Mouse (Mus musculus): ENCODE results near the gene Prpf4.

Gene Prpf4

DNA sequence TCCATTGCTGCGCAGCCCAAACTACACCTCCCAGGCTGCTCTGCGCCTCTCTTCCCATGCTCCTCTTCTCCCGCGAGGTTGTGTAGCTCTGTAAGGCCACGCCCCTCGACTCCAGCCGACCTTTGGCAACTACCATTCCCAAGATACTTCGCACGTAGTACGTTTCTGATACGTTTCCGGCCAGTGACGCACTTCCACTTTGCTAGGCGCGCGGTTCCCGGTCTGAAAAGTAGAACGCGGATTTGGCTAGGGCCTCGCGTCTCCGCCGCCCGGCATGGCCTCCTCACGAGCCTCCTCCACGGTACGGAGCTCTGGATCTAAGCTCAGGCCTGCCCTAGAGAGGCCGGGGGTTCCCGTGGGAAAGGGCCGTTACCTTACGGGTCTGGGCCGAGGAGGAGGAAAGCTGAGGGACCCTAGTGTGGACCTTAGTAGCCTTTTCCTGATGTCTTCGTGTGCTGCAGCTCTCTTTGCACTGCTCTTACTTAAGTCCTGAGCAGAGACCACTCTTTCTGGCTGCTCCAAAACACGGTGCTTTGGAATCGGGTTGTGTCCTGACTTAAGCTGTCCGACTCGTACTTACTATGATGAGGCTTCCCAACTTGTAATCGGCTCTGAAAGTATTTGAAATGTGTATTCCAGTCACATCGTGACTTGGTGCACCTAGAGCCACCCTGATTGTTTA lies at the start of gene Prpf4, which contains the start of gene Cdc26:
Gene Prpf4 (plus strand): TSS at position 197 of the 682 bp plus-strand sequence.
Gene Cdc26 (minus strand): TSS at position 42 of the 682 bp plus-strand sequence.
- peak; percentile 98 for DNase-seq (ENCODE audit: low spot score in 2 of 2)

DNA sequence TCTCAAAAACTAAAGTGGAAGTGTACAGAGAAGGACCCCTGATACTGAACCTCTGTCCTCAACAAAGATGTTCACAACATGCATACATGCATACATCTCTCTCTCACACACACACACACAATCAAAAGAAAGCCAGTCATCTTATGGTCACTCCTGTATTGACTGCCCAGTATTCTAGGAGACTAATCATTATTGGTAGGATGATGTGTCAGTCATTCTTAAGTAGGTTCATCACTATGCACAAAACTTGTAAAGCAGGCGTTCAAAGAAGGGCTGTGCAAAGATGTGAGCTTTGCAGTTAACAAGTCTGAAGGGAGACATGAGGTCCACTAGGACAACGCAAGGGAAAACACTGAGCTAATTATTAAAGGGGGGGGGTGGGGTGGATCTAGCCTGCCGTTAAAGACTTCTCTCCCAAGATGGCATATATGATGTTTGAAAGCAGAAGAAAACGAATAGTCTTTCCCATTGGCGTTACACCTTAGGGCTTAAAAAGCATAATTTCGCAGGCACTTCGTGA lies 49.3 kb upstream of the Prpf4 start:
- no peak for DNase-seq (ENCODE audit: low spot score in 2 of 2)

DNA sequence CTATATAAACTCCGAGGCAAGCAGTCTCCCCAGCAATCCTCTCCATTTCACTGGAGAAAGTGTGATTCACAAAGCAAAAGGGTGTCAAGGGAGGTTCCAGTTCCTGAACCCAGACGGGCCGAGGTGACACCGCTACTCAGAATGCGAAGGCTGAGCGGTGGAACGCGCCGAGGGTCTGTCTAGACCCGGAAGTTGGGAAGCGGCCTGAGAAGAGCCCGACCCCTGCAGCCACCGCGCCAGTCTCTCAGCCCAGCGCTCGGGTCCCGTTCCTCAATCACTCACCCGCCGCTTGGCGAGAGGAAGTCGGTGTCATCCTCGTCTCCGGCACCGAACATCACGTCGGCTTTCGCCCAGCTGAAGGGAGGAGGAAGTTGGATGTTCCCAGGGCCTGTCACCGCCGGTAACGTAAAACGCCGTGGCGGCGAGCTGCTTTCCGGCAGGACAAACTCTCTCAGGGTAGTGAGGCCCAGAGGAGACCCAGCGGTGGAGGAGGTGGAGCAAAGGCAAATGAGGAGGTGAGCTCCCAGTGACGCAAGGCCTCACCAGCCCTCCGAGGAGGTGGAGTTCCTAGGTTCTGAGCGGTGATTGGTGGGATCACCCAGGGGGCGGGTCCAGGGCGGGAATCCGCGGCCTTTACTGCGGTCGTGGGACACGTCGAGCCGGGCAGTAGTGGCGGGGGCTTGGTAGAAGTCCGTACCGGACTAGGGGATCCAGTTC lies 48.4 kb upstream of the Prpf4 start, which contains the start of the genes Fkbp15 and Slc31a1:
Gene Fkbp15 (minus strand): TSS at position 461 of the 717 bp plus-strand sequence.
Gene Slc31a1 (plus strand): TSS at position 640 of the 717 bp plus-strand sequence.
- DNase-seq (ENCODE audit: low spot score in 2 of 2): peak; percentile 96 to 97

DNA sequence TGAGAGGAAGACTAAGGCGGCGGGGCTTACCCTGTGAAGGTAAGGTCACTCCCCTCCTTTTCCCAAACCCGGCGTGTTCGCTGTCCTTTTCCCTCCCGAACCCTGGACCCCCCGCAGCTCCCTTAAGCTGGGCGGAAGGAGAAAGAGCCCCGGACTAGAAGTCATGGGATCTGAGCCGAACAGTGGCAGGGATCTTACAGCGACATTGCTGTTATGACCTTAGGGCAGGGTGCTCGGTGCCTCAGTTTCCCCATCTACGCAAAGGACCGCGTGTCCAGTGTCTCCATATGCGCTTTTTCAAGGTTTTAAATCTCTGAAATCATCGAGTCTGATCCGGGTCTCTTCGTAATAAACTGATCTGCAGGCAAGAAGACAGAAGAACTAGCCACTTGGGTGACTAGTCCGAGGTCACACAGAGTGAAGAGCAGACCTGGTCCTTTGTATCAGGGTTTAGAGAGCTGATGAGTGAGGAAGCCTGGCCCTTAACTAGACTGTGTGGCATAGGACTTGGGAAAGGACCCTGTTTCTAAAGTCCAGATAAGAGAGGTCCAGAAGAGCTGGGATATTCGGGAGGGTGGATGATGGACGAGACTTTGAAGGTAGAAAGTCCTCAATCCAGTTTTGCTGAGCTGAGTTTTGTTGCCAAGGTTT lies 47.7 kb upstream of the Prpf4 start:
- DNase-seq (ENCODE audit: low spot score in 2 of 2): no peak

DNA sequence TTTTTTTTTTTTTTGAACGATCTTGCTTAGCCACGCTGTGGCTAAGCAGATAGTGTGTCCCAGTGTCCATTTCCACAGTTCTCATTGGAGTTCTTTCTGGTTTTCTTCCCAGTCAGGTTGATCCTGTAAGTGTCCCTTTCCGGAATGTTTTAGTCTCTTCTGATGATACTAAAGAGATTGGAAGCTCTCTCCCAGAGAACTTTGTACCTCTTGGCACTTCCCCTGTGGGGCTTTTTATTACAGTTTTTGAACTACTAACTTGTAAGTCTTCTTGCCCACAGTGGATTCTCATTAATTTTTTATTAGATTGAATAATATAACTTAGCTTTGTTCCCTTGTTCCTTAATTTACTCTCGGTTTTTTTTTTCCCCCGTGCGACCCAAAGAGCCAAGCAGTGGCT lies 47.0 kb upstream of the Prpf4 start:
- DNase-seq (ENCODE audit: low spot score in 2 of 2): no peak

DNA sequence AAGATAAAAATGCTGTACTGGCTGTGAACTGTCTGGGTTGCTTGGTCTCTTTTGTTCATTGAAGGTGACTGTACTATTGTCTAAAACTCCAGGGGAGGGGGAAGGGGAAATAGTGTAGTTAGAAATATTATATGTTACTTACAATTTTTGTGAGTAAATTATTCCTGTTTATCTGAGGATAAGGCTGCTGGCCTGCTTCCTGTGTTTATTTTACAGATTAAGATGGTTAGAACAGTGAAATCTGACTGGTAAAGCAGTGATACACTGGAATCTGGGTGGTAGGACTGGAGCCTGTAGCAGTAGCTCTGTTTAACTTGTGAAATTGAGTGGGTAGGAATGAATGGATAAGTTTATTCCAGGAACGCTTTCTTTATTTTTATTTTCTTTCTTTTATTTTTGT lies 46.6 kb upstream of the Prpf4 start:
- DNase-seq (ENCODE audit: low spot score in 2 of 2): no peak

DNA sequence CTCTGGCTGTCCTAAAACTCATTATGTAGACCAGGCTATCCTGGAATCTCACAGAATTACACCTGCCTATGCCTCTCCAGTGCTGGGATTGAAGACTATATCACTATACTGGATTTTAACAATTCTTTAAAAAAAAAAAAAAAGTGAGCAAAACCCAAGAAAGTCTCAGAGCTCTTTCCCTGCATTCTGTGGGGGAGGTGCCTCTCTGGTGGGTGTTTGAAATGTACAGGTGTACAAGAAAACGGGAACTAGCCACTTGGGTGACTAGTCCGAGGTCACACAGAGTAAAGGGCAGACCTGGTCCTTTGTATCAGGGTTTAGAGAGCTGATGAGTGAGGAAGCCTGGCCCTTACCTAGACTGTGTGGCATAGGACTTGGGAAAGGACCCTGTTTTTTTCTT lies 46.2 kb upstream of the Prpf4 start:
- DNase-seq (ENCODE audit: low spot score in 2 of 2): no peak

DNA sequence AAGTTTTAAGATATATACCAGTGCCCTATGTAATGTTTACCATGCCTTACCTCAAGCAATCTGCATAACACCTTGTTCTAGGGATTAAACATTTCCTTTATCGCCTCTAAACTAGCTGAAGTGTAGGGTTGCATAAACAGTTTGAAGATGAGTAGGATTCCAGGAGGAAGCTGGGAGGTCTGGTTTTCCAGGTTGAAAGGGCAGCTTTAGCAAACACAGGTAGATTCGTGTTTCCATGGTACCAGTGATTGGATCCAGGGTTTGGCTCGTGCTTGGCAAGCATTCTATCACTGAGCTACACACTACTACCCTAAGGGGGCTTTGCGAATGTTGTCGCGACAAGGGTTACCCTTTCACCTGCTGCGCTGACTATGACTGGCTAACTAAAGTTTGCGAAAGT lies 44.3 kb upstream of the Prpf4 start:
- no peak for DNase-seq (ENCODE audit: low spot score in 2 of 2)

DNA sequence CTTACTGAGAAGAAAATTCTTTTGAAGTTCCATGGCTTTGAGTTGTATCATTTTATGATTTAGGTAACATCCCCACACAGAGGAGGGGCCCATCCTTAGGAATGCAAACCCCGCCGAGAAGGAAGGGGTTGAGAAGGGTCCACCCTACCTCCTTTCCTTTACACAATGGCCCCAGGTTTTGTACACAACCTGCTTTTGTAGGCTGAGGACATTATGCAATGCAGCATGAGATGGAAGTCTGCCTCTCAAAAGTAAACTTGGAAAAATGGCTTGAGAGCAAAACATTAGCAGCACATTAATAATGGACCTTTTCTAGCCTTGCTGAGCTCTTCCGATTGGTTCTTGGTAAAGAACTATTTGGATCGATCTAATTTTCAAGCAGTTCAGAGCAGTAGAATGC lies 42.3 kb upstream of the Prpf4 start:
- DNase-seq (ENCODE audit: low spot score in 2 of 2): no peak

DNA sequence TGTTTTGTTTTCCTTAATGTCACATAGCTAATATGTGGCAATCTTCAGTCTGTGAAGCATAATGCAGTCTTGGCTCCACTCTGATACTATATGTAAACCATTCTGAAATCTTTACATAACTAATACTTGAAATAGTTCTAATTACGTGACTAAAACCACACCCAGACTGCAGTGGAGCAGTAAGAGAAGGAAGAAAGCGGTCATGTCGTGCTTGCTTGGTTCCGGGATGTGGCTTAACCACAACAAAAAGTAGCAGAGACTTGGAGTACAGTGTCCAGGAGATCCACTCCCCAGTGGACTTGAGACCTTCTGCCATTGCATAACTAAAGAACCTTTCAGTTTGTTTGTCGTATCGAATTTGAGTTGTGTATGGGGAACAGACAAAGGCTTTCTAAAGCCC lies 41.0 kb upstream of the Prpf4 start:
- no peak for DNase-seq (ENCODE audit: low spot score in 2 of 2)

DNA sequence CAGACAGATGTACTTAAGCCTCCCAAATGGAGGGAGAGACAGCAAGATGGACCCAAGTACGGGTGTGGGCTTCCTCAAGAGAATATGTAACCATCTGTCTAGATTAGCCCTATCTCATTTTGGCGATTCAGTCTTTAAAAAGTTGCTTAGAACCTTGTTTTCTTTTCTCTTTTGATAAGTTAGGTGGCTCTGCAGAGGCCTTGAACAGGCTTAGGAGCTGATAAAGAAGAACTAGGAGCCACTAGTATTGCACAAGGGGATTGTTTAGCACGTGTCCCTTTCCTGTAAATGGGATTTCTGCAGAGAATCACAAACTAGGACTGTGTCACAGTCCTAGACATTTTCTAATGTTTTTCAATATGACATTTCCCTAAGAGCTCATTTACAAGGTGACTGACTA lies 39.5 kb upstream of the Prpf4 start:
- DNase-seq (ENCODE audit: low spot score in 2 of 2): no peak

DNA sequence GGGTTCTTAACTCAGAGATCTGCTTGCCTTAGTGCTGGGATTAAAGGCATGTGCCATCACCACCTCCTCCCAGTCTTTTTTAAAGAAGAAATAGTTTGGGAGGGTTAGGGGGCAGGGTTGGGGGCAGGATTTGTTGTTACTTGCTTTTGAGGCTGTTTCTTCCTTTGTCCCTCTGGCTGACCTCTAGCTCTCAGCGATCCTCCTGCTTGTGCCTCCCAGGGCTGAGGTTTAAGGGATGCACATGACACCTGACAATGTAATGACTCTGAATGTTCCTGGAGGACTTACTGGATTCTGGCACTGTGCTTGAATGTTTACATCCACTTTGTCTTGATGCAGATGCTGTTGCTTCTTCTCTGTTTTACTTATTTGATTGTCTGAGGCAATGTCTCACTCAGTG lies 36.2 kb upstream of the Prpf4 start:
- no peak for DNase-seq (ENCODE audit: low spot score in 2 of 2)

DNA sequence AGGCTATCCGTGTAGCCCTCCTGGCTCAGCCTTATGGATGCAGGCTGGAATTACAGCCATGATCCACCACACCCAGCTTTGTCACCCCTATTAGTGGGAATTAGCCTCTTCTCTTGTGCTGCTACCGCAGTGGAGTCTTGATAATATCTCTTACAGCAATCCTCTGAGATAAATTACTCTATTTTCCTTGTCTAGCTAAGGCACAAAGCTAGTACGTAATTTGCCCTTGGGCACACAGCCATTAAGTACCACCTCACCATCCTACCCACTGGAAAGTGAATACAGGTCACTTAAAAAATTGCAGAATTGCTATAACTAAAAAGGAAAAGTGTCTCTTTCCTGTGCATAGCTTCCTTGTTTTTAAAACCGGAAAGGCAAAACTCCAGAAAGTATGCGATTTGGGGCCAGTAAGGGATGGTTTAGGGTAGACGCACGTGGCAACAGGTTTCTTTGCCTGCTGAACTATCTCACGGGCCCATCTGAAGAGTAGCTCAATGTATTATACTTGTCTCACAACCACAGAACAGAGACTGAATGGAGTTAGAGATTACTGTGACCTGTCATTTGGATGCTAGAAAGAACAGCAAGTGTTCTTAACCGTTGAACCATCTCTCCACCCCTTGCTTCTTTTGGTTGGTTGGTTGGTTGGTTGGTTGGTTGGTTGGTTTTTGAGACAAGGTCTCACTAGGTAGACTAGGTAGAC lies 35.6 kb upstream of the Prpf4 start:
- DNase-seq (ENCODE audit: low spot score in 2 of 2): no peak

DNA sequence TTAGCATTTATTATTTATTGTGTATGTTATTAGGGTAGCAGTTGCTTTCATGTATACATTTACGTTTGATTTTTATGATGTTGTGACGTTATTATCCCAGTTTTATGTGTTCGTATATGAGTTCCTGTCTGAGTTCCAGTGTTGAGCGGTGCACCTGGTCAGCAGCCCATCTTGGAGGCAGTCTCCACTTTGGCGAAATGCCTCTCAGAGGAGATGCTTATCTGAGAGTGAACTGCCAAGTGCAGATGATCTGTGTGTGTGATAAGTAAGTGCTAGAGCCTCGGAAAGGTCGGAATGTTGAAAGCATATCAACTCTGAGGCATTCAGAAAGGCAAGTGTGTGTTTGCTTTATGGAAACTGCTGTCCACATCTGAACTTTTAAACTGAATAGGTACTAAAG lies 34.9 kb upstream of the Prpf4 start:
- no peak for DNase-seq (ENCODE audit: low spot score in 2 of 2)

DNA sequence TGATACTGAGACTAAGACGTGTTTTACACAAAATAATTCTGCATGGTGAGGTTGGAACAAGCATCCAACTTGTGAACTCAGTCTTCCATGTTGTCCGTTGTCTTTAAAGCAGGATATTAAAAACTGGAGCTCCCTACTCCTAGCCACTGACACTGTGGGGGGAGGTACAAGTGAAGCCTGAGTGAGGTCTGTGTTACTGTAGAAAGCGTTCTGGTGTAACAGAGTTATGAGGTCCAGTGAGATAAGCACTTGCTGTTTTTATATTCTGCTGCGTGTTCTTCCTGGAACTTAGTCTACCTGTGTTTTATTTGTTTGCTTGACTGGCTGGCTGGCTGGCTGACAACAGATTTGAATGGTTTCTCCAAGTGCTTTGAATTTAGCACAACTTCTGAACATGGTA lies 34.3 kb upstream of the Prpf4 start:
- no peak for DNase-seq (ENCODE audit: low spot score in 2 of 2)

DNA sequence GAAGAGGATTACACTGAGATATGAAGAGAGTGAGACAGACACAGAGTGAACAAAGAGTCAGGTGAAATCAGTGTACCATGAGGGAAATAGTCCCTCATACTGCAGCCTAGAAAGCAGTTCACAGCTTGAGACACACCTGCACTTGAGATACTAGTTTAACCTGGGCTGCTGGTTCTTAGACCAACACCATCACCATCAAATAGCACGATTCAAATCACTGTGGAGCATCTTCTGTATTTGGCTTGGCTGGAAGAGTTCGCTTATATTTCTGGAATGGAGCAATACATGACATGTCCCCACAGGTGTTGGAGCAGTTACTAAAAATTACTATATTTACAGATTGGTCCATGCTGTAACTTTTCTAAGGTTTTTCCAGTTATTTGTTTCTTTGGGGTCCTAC lies 32.5 kb upstream of the Prpf4 start:
- DNase-seq (ENCODE audit: low spot score in 2 of 2): no peak

DNA sequence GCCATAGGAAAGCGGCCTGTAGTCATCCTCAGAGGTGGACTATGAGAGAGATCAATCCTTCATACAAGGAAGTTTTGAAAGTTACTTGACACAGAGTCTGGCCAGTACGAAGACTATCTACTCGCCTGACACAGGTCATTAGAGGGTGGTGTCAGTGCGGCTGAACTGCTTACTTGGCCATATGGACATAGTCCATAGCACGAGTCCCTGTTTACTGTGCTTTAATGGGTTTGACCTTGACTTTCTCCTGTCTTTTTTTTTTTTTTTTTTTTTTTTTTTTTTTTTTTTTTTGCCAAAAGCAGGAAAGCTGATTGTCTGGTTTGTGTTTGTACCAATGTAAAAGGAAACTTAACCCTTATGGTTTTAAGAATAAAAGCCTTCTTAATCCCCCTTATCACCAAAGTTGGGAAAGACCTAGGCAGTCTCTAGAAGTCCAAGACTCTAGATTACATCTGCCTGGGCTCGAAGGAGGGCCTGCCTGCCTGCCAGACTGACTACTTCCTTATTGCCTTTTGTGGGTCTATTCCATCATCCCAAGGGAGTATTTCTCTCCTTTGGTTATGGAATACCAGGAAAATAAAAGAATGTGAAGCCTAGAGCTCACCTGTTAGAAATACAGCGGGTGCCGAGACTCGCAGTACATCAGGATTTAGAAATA lies 28.7 kb upstream of the Prpf4 start:
- no peak for DNase-seq (ENCODE audit: low spot score in 2 of 2)

DNA sequence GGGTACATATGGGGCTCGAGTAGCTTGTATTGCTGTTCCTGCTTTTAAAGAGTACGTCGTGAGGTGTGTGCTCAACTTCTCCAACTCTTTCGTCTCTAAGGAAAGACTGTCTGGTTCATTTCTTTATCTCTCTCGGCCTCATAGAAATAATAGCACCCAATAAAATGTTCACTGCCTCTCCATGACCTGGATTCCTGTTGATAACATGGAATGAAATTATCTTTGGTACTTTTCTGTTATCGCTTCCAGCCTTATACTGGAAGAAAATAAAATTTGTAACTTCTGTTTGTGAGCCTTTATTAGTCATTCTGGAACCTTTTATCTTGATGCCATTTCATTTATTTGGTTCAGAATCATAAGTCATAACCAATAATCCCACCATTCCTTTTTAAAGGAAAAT lies 25.4 kb upstream of the Prpf4 start:
- no peak for DNase-seq (ENCODE audit: low spot score in 2 of 2)

DNA sequence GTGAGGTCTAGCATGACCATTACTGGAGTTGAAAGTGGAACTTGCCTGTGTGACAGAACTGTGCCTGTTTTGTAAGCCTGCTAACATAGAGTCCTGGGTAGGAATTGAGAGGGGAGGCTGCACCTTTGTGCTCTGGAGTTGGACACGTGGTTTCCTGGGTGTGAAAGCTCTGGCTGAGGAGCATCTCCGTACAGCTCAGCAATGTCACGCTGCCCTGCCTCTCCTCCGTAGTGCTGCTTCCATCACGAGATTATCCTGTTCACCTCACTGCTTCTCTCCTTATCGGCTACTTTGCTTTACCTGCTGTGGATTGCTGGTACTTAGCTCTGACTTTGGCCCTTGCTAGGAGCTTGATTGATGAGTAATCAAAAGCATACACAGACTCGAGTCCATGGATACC lies 24.8 kb upstream of the Prpf4 start:
- DNase-seq (ENCODE audit: low spot score in 2 of 2): no peak

DNA sequence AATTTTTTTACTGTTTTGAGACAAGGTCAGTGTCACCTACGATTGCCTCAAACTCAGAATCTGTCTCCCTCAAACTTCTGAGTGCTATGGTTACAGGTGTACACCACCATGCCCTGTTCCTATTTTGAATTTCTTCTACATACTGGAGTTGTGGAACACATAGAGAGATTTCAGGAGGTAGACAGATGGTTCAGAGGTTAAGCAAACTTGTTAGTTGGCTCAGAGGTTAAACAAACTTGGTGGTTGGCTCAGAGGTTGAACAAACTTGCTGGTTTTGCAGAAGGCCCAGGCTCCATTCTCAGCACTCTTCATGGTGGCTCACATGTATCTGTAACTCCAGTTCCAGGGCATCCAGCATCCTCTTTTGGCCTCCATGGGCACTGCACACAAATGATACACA lies 24.4 kb upstream of the Prpf4 start:
- no peak for DNase-seq (ENCODE audit: low spot score in 2 of 2)

DNA sequence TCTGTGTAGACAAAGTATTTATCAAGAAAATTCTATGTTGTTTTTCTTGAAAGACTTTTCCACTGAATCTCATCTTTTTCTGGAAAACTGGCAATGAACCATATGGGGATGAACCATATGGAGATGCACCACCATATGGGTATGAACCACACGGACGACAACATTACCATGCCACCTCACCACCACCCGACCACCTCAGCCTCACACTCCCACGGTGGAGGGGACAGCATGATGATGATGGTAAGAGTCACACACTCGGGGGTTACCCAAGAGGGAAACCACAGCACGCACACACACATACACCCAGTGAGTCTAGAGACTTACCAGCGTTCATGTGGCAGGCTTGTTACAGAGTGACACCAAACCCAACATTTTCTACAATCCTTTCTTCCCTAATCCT lies 23.2 kb upstream of the Prpf4 start:
- DNase-seq (ENCODE audit: low spot score in 2 of 2): no peak
